Mouse (Mus musculus) kidney, adult 9 months (tissue): ENCODE measurements at regions not wholly inside any gene's neighbourhood (a gene's known extent, or its start where the extent isn't known, plus 50 kb on each side); places are given as distances from the start of the nearest gene placed in this dataset.

Experiments
- DNase-seq: peaks from one replicate; pipeline ENCODE4 v3.0.0; 2022

- DNase-seq = no peak
These were observed 58.4 kb upstream of the Arhgap32 start for GRCm38 (mm10) chr9:32057427-32058115.

- DNase-seq = no peak
These were observed 53.2 kb upstream of the Arhgap32 start for GRCm38 (mm10) chr9:32062740-32063139.

- no peak for DNase-seq
These were observed 52.4 kb upstream of the Arhgap32 start for GRCm38 (mm10) chr9:32063541-32063940.

GRCm38 (mm10) chr9:32064007-32064550, 51.9 kb upstream of the Arhgap32 start:
- DNase-seq = no peak
